Mouse (Mus musculus) urinary bladder, adult 18-20 months (tissue): ENCODE measurements around the gene Gm20521.

Experiments
- DNase-seq, 2 experiments: peaks; one replicate each; pipeline ENCODE4 v3.0.0; 2022; ENCODE audit warnings: low spot score in 2 of 2, mixed read lengths in 2 of 2

The Gm20521 gene

GRCm38 (mm10) chr14:54883154-54884021 is at the start of gene Gm20521, which contains the start of gene Bcl2l2:
Gene Gm20521, plus strand, starts transcription at chr14:54883441.
Gene Bcl2l2, plus strand, starts transcription at chr14:54883377.
- DNase-seq = peak; percentile 69 to 81

GRCm38 (mm10) chr14:54843461-54843860 is 39.8 kb upstream of the Gm20521 start:
- peak in 1 of 2 experiments; percentile 27 for DNase-seq

- DNase-seq = no peak
Measured at GRCm38 (mm10) chr14:54855726-54856125, 27.5 kb upstream of the Gm20521 start.

- no peak for DNase-seq
Measured at GRCm38 (mm10) chr14:54856703-54857102, 26.5 kb upstream of the Gm20521 start.

- DNase-seq = no peak
Measured at GRCm38 (mm10) chr14:54857891-54858290, 25.4 kb upstream of the Gm20521 start.

GRCm38 (mm10) chr14:54860511-54860910 is 22.7 kb upstream of the Gm20521 start:
- peak in 1 of 2 experiments; percentile 43 for DNase-seq

GRCm38 (mm10) chr14:54863501-54864312 is 19.5 kb upstream of the Gm20521 start:
- DNase-seq = peak; percentile 68 to 88

GRCm38 (mm10) chr14:54864313-54865036 is 18.8 kb upstream of the Gm20521 start:
- DNase-seq = no peak

GRCm38 (mm10) chr14:54865626-54866025 is 17.6 kb upstream of the Gm20521 start:
- no peak for DNase-seq

- no peak for DNase-seq
Measured at GRCm38 (mm10) chr14:54866268-54866667, 17.0 kb upstream of the Gm20521 start.

- DNase-seq = no peak
Measured at GRCm38 (mm10) chr14:54866936-54867335, 16.3 kb upstream of the Gm20521 start.

- DNase-seq = no peak
Measured at GRCm38 (mm10) chr14:54868026-54868425, 15.2 kb upstream of the Gm20521 start.

- DNase-seq = no peak
Measured at GRCm38 (mm10) chr14:54870861-54871260, 12.4 kb upstream of the Gm20521 start, which contains the start of gene Homez. Gene Homez, minus strand, starts transcription at chr14:54870961.

GRCm38 (mm10) chr14:54874165-54874564 is 9.1 kb upstream of the Gm20521 start:
- DNase-seq = no peak

- DNase-seq = no peak
Measured at GRCm38 (mm10) chr14:54875844-54876538, 7.2 kb upstream of the Gm20521 start.

- DNase-seq = peak; percentile 87 to 90
Measured at GRCm38 (mm10) chr14:54876539-54877047, 6.6 kb upstream of the Gm20521 start.

GRCm38 (mm10) chr14:54877048-54877715 is 6.1 kb upstream of the Gm20521 start, which contains the start of gene Ppp1r3e:
Gene Ppp1r3e, minus strand, starts transcription at chr14:54877550.
- DNase-seq = peak; percentile 56 to 82

GRCm38 (mm10) chr14:54884022-54884712 is 926 bp downstream of the Gm20521 start:
- no peak for DNase-seq

- DNase-seq = no peak
Measured at GRCm38 (mm10) chr14:54885309-54885708, 2.1 kb downstream of the Gm20521 start.

GRCm38 (mm10) chr14:54892200-54892599 is 9.0 kb downstream of the Gm20521 start, which contains the start of gene Pabpn1:
Gene Pabpn1, plus strand, starts transcription at chr14:54892500.
- no peak for DNase-seq
